Mouse (Mus musculus): Measurements from ENCODE around the gene Sec14l1.

Gene Sec14l1

DNA sequence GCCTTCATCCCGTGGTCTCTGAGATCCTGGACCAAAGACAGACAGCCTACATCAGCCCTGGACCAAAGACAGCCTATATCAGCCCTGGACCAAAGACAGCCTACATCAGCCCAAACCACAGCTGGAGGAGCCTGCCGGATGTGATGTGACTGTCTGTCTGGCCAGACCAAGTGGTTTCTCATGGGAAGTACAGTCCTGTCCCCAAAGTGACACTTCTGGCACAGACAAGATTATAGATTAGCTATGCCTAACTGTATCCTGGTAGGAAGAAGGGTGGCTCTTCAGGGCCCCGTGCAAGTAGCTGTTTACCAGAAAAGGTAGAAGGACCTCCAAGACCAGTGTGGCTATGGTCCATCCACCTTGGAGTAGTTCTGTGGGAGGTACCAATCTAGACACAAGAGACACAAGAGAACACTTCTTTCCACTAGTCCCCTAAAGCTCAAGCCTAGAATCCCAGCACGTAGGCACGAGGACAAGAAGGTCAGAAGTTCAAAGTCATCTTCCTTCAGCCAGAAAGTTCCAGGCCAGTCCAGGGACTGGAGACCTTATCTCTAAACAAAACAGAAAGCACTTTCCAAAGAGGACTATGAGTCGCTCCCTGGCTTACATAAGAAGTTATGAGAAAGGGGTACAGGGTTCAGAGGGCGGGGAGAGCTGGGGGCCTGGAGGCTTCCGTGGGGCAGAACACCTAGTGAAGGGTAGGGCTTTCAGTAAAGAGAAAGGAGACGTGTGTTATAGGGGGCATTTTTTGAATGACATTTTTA, 27.8 kb upstream of the Sec14l1 start:
- no peak for DNase-seq (ENCODE audit: low read depth, low spot score)

DNA sequence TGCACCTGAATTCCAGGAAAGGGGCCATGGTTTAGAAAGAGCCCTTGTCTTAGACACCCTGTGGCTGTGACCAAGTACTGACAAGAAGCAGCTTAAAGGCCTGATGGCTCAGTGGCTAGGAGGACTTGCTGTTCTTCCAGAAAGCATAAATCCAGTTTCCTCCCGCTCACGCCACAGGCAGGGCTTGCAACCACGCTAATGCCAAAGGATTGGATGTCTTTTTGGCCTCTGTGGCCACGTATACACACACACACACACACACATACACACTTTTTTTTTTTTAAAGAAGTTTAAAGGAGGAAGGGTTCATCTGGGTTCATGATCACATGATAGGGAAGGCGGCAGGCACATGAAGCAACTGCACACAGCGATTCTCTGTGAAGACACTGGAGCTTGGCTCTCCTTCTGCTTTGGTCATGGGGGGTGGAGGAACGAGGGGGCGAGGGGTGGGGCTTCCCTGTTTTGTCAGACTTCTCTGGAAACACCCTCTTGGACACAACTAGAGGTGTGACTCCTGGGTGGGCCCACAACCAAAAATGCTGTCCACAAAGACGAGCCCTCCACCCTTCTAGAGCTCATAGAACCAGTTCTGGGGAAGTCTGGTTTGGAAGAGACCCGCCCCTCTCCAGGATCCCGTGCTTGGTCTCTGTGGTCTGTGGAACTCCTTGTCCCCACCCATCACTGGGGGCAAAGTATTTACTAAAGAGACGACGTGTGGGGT, 26.5 kb upstream of the Sec14l1 start:
- no peak for DNase-seq (ENCODE audit: low read depth, low spot score)

DNA sequence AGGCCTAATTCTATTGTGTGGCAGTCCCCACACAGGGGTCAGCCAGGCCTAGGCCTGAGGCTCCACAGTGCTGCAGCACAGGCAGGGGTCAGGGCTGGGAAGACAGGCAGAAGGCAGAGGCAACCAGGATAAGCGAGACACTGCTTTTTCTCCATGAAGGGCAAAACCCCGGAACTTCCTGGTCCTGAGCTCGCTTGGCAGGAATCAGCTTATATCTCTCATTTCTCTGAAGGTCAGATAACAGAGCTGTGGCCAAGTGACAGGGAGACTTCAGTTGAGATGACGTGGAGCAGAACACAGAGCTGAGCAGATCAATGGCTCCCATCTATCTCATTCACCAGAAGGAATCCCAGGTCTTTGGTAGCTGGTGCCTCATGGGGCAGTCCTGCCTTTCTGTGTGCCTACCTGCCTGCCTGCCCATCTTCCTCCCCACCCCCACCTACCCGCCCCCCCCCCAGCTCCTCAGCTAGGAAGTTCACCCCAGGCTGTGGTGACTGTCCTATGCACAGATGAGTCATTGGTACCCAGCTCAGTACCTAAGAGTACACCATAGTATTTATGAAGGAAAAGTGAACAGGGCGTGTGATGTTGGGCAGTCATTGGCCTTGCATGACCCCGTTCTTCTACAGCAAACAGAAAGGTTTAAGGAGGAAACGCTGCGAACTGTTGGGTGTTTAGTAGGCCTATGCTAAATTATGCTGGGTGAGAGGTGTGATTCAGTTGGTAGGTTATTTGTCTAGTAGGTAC, 25.1 kb upstream of the Sec14l1 start:
- DNase-seq (ENCODE audit: low read depth, low spot score) = no peak

- no peak for DNase-seq (ENCODE audit: low read depth, low spot score)
Measured at GRCm38 (mm10) chr11:117091406-117091805, 23.6 kb upstream of the Sec14l1 start.

GRCm38 (mm10) chr11:117091845-117092244, 23.1 kb upstream of the Sec14l1 start:
- no peak for DNase-seq (ENCODE audit: low read depth, low spot score)

DNA sequence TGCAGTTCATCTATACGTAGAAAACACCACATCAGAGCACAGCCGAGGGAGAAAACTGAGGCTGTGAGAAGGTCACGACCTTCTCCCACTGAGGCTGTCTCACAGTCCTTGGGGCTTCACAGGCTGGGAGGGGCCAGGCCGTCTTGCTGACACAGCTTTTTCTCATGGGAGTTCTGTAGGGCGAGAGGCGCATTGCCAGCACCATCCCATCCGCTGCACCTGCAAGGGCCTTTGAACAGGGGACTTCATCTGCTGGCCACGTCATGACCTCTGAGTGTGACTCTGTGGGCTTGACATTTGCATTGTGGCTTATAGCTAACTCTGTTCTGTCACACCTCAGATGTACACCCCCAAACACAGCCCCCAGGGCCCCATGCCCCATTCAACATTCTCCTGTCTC, 22.3 kb upstream of the Sec14l1 start:
- DNase-seq (ENCODE audit: low read depth, low spot score) = no peak

GRCm38 (mm10) chr11:117093900-117094552, 20.9 kb upstream of the Sec14l1 start:
- no peak for DNase-seq (ENCODE audit: low read depth, low spot score)

- DNase-seq (ENCODE audit: low read depth, low spot score) = no peak
Measured at GRCm38 (mm10) chr11:117094646-117095045, 20.3 kb upstream of the Sec14l1 start.

DNA sequence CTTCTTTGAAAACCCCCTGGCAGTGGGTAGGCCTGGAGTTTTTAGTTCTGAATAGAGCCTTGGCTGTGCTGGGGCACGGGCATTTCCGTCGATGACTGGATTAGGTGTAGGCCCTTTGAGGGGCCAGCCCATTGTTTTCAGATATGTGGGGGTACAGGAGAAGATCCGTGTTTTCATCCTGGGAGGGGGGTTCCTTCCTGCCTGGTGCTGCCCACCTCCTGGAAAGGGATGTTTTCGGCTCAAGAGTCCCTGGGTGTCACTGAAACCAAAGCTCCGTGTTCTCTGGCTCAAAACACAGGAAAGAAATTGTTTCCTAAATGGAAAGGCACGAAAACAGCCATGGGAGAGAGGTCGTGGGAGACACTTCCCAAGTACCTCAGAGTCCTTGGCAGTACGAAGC, 17.9 kb upstream of the Sec14l1 start:
- no peak for DNase-seq (ENCODE audit: low read depth, low spot score)

GRCm38 (mm10) chr11:117098155-117098554, 16.8 kb upstream of the Sec14l1 start:
- no peak for DNase-seq (ENCODE audit: low read depth, low spot score)

DNA sequence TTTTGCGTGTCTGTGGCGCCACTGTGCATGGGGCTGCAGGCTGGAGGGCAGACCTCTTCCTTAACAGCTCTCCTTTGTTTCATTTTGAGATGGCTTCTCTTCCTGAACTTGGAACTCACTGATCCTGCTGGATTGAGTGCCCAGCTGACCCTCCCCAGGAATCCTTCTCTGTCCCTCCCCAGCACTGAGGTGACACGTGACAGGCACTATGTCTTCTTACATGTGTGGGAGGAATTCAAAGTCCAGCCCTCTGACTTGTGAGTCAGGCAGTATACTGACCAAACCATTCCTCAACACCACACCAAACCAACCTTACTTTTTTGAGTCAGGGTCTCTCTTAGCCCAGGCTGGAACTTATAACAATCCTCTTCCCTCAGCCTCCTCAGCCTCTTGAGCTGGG, 16.2 kb upstream of the Sec14l1 start:
- DNase-seq (ENCODE audit: low read depth, low spot score) = no peak

DNA sequence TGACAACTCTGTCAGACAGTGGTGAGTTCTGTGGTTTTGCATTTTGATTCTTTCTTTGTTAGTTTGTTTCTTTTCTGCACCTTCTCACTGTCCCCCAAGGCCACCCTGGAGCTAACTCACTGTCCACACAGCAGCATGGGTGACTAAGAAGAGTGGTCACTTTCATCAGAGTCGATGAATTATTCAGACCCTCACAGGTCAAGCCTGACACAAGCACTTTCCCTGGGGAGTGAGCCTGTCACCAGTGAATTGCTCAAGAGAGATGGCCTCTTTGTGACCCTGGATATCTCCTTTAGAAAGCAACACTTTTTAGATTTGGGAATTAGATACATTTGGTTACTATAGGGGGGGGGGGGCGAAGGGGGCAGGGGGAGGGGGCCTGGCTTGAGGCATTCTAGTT, 15.6 kb upstream of the Sec14l1 start:
- DNase-seq (ENCODE audit: low read depth, low spot score) = no peak

DNA sequence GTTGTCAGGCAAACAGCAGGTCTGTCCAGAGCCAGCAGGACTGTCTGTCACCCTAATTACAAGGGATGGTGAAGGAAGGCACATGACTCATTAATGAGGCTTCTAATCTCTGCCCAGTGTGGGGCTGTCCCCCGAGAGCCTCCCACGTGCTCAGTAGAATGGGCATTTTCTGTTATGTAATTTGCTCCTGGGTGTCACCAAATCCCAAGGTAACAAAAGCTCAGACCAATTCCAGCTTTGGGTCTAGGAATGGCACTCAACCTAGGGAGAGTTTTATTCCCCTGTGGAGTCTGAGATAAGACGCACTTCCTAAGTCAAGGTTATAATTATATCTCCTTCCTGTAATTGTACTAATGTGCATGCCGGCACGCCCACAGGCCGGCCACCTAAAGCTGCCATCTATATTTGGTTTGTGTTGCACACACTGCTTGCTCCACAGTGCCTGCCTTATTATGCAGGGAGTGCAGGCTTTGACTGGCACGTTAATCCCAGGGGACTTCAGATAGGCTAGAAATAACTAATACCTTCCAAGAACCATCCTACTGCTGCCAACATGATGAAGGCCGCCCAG, 13.5 kb upstream of the Sec14l1 start:
- no peak for DNase-seq (ENCODE audit: low read depth, low spot score)

DNA sequence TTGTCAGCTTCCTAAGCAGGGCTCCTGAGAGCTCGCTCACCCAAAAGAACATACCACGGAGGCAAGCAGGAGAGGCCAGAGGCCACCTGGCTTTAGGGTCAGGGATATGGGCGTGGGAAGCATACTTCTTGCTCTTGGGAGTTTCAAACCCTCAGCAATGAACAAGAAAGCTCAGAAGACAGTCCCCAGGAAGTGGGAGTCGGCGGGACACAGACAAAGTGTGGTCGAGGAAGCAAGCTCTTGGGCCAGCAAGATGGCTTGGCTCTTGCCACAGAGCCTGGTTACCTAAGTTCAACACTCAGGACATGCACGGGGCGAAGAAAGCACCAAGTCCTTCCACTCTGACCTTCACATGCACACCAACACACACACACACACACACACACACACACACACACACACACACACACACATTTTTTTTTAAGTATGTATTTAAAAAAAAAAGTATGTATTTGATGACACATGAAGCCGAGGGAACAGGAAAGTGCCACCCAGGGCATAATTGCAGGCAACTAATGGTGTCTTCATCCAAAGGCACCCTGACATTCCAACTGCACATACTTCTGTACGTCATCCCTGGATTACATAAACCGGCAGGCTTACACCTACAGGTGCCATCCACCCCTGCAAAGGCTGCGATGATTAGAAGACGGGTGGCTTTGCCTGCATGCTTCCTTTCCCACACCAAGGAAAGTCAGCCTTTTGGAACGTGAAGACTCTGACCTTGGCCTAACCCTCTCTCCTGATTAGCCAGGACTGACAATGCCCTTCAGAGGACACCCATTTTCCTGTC, 12.8 kb upstream of the Sec14l1 start:
- peak; percentile 81 for DNase-seq (ENCODE audit: low read depth, low spot score)

DNA sequence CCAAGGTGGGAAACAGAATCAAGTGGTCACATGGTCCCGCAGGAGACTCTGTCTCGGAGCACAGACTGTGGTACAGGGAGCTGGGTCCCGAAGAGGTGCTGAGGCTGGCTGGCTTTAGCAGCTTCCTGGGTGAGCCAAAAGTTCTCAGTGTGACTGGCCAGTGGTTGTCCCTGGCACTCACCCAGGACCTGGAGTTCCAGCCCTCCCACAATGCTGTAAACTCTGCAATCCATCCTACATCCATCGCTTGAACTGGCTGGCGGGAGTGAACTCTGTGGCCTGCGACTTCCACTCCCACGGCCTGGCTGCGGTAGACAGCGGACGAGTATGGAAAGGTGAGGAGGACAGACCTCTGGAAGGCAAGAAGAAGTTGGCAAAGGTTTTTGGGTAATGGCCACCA, 11.4 kb upstream of the Sec14l1 start:
- DNase-seq (ENCODE audit: low read depth, low spot score) = no peak

GRCm38 (mm10) chr11:117104044-117104757, 10.8 kb upstream of the Sec14l1 start:
- peak; percentile 92 for DNase-seq (ENCODE audit: low read depth, low spot score)

DNA sequence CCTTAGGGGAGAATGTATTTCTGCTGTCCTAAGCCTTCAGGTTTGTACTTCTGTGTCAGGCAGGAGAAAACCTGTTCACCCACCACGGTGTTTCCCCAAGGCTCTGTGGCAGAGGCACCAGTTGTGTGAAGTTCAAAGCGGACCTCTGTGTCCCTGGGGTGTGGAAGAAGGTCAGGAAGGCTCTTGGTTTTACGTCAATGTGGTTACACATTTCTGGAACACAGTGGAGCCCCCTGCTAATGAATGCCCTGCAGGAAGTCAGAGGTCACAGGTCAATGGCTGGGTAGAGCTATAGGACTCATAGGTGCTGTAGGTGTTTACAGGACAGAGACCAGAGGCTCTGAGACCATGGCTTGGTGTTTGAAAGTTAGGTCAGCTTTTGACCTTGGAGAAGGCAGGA, 9.7 kb upstream of the Sec14l1 start:
- DNase-seq (ENCODE audit: low read depth, low spot score) = no peak

DNA sequence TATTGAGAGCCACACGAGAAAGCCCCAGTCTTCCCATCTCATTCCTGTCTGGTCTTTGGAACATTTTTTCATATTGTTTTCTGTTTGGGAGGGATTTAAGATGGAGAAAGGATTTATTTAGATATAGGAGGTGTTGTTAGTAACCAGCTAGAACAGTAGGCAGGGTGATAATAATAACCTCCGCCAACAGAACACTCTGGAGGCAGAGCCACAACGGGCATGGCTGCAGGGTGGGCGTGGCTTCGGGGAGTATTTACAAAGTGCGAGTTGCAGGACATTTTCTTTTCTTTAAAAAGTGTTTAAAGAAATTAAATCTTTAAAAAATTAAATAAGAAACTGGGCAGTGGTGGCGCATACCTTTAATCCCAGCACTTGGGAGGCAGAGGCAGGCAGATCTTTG, 9.1 kb upstream of the Sec14l1 start:
- DNase-seq (ENCODE audit: low read depth, low spot score) = no peak

DNA sequence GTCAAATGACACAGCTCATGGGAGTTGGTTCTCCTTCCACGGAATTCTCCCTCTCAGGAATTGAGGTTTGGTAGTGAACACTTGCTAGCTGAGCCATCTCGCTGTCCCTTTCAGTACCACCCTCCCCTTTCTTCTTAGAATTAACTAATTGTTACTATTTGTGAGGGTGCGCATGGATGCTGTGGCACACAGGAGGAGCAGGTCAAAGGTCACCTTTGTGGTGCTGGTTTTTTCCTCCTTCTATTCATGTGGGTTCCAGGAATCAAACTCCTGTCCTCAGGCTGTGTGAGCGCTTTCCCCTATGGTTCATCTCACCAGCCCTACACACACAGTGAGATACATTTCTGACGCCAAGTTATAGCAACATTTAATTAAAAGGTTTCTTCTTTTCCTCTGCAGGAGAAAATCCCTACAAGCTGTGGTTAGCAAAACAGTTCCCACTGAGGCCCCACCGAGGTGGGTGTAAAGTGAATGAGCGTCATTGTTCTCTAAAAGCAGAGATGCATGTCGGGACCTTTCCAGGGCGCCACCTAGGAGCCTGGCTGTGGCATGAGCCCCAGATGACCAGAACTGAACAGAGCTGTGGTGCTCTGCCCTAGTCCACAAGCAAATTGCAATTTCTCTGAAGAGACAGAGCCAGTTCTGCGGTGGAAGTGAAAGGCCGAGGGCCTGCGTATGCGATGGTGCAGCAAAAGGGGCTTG, 8.2 kb upstream of the Sec14l1 start:
- no peak for DNase-seq (ENCODE audit: low read depth, low spot score)

- no peak for DNase-seq (ENCODE audit: low read depth, low spot score)
Measured at GRCm38 (mm10) chr11:117107837-117108236, 7.1 kb upstream of the Sec14l1 start.

Measured in telencephalon, adult 2 months (tissue).